Mouse (Mus musculus): ENCODE results near the gene Olfr1016. TPM values are rescaled to one million over a fixed set of nuclear protein-coding genes. Genes with fewer than 3 reads are reported as not detected.

Gene Olfr1016
- polyA plus RNA-seq, 1 experiment from 2014 or later = not detected

Other genes starting within 250 kb of the Olfr1016 start
- gene Olfr996, start 223.3 kb downstream of the Olfr1016 start, polyA plus RNA-seq (2016; fragmentation: Nextera tagmentation; extraction: Ambion mirVana) = not detected in 2 replicates
- not detected in 2 replicates for gene Olfr998, start 213.6 kb downstream of the Olfr1016 start, polyA plus RNA-seq (2016; fragmentation: Nextera tagmentation; extraction: Ambion mirVana)
- not detected in 2 replicates for gene Olfr1000, start 190.6 kb downstream of the Olfr1016 start, polyA plus RNA-seq (2016; fragmentation: Nextera tagmentation; extraction: Ambion mirVana)
- not detected in 2 replicates for gene Olfr1002, start 151.8 kb downstream of the Olfr1016 start, polyA plus RNA-seq (2016; fragmentation: Nextera tagmentation; extraction: Ambion mirVana)
- gene Olfr154, start 138.1 kb downstream of the Olfr1016 start, polyA plus RNA-seq (2016; fragmentation: Nextera tagmentation; extraction: Ambion mirVana) = not detected in 2 replicates
- not detected in 2 replicates for gene Olfr1006, start 123.8 kb downstream of the Olfr1016 start, polyA plus RNA-seq (2016; fragmentation: Nextera tagmentation; extraction: Ambion mirVana)
- gene Olfr1008, start 113.1 kb downstream of the Olfr1016 start, polyA plus RNA-seq (2016; fragmentation: Nextera tagmentation; extraction: Ambion mirVana) = not detected in 2 replicates
- not detected in 2 replicates for gene Olfr1009, start 87.1 kb downstream of the Olfr1016 start, polyA plus RNA-seq (2016; fragmentation: Nextera tagmentation; extraction: Ambion mirVana)
- not detected in 2 replicates for gene Olfr1012, start 39.8 kb downstream of the Olfr1016 start, polyA plus RNA-seq (2016; fragmentation: Nextera tagmentation; extraction: Ambion mirVana)
- gene Olfr1013, start 35.4 kb downstream of the Olfr1016 start, polyA plus RNA-seq (2016; fragmentation: Nextera tagmentation; extraction: Ambion mirVana) = not detected in 2 replicates
- not detected in 2 replicates for gene Olfr1014, start 29.8 kb downstream of the Olfr1016 start, polyA plus RNA-seq (2016; fragmentation: Nextera tagmentation; extraction: Ambion mirVana)
- gene Olfr1015, start 20.5 kb downstream of the Olfr1016 start, polyA plus RNA-seq (2016; fragmentation: Nextera tagmentation; extraction: Ambion mirVana) = not detected in 2 replicates
- gene Olfr1018, start 15.9 kb upstream of the Olfr1016 start, polyA plus RNA-seq (2016; fragmentation: Nextera tagmentation; extraction: Ambion mirVana) = not detected in 2 replicates
- not detected in 2 replicates for gene Olfr1019, start 42.9 kb upstream of the Olfr1016 start, polyA plus RNA-seq (2016; fragmentation: Nextera tagmentation; extraction: Ambion mirVana)
- gene Olfr1020, start 44.5 kb upstream of the Olfr1016 start, polyA plus RNA-seq (2016; fragmentation: Nextera tagmentation; extraction: Ambion mirVana) = not detected in 2 replicates
- not detected in 2 replicates for gene Olfr1022, start 66.0 kb upstream of the Olfr1016 start, polyA plus RNA-seq (2016; fragmentation: Nextera tagmentation; extraction: Ambion mirVana)
- not detected in 2 replicates for gene Olfr1023, start 83.1 kb upstream of the Olfr1016 start, polyA plus RNA-seq (2016; fragmentation: Nextera tagmentation; extraction: Ambion mirVana)
- not detected in 2 replicates for gene Olfr1024, start 102.5 kb upstream of the Olfr1016 start, polyA plus RNA-seq (2016; fragmentation: Nextera tagmentation; extraction: Ambion mirVana)
- gene Olfr1025-ps1, start 112.6 kb upstream of the Olfr1016 start, polyA plus RNA-seq (2016; fragmentation: Nextera tagmentation; extraction: Ambion mirVana) = not detected in 2 replicates
- gene Olfr1026, start 119.0 kb upstream of the Olfr1016 start, polyA plus RNA-seq (2016; fragmentation: Nextera tagmentation; extraction: Ambion mirVana) = not detected in 2 replicates
- not detected in 2 replicates for gene Olfr1028, start 147.9 kb upstream of the Olfr1016 start, polyA plus RNA-seq (2016; fragmentation: Nextera tagmentation; extraction: Ambion mirVana)
- not detected in 2 replicates for gene Olfr1029, start 171.4 kb upstream of the Olfr1016 start, polyA plus RNA-seq (2016; fragmentation: Nextera tagmentation; extraction: Ambion mirVana)
- not detected in 2 replicates for gene Olfr1030, start 176.7 kb upstream of the Olfr1016 start, polyA plus RNA-seq (2016; fragmentation: Nextera tagmentation; extraction: Ambion mirVana)
- not detected in 2 replicates for gene Olfr1031, start 187.8 kb upstream of the Olfr1016 start, polyA plus RNA-seq (2016; fragmentation: Nextera tagmentation; extraction: Ambion mirVana)
- not detected in 2 replicates for gene Olfr1032, start 203.0 kb upstream of the Olfr1016 start, polyA plus RNA-seq (2016; fragmentation: Nextera tagmentation; extraction: Ambion mirVana)
- gene Olfr1033, start 218.1 kb upstream of the Olfr1016 start, polyA plus RNA-seq (2016; fragmentation: Nextera tagmentation; extraction: Ambion mirVana) = 0.07 and 0.51 TPM in 2 replicates
- gene Olfr1034, start 243.3 kb upstream of the Olfr1016 start, polyA plus RNA-seq (2016; fragmentation: Nextera tagmentation; extraction: Ambion mirVana) = not detected in 2 replicates